Mouse (Mus musculus): ENCODE data around the gene Olfr196. TPM values are rescaled to one million over a fixed set of nuclear protein-coding genes. Genes with fewer than 3 reads are reported as not detected.

The Olfr196 gene
- total RNA-seq, 1 experiment: not detected

DNA sequence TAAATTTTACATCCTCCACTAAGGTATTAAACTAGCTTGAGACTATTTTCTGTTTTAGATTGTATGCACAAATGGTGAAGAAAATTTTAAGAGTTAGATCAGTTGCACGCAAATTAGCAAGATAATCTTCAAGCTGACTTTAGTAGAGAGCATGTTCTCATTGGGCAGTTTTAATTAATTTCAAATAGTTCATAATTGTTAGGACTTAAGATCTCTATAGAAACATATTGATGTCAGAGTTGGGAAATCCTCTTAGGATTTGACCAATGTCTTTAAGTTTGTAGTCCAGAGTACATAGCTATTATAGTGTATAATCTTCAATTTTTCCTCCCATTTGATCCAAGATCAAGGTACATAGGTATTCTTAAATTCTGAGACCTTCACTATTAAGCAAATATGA lies 23.5 kb downstream of the Olfr196 start, which contains the start of gene Olfr195:
Gene Olfr195, plus strand, starts transcription at position 301 of the 400 bp plus-strand sequence.
- Histone ChIP-seq H3K4me3 (ENCODE audit: insufficient read depth in 1 of 2, low read depth in 1 of 2, low read length in 2 of 2, poor library complexity in 1 of 2, severe bottlenecking in 1 of 2) (no peak within 1 kb of the TSS), H3K27ac (ENCODE audit: insufficient read depth, low read depth, low read length, poor library complexity, severe bottlenecking) (no peak within 1 kb of the TSS), H3K9me3 (ENCODE audit: control insufficient read depth, insufficient read depth, low read depth, low read length) (no peaks in the 10 kb centered on the region), H3K9ac (ENCODE audit: insufficient read depth, low read depth, low read length, poor library complexity, severe bottlenecking) (no peak within 1 kb of the TSS), H3K4me1 (ENCODE audit: control insufficient read depth in 2 of 2, insufficient read depth in 2 of 2, low read length in 2 of 2, poor library complexity in 1 of 2) (no peaks in the 10 kb centered on the region), H3K36me3 (ENCODE audit: control insufficient read depth, insufficient read depth, low read length, poor library complexity, severe bottlenecking) (no peaks in the 10 kb centered on the region)
- in situ Hi-C loops (cut with MboI; ENCODE audit: low sequenced_read_pairs in 2 of 2, unreplicated experiment in 2 of 2): no loop called here
- TF ChIP-seq MAFK (IDR thresholded peaks at IDR 0.05; ENCODE audit: insufficient read depth, low read depth, low read length): no peak
- no peak for TF ChIP-seq HCFC1 (IDR thresholded peaks at IDR 0.05; ENCODE audit: borderline replicate concordance, insufficient read depth, low read length)
- no peak for TF ChIP-seq ZC3H11A (IDR thresholded peaks at IDR 0.05; ENCODE audit: borderline replicate concordance, low read depth, low read length)
- TF ChIP-seq CHD2 (IDR thresholded peaks at IDR 0.05; ENCODE audit: low read depth, low read length): no peak
- no peak for TF ChIP-seq ZNF384 (IDR thresholded peaks at IDR 0.05; ENCODE audit: low read depth, low read length)
- no peak for DNase-seq (ENCODE audit: low read depth, low spot score)

GRCm38 (mm10) chr16:59141105-59141504 lies 29.1 kb downstream of the Olfr196 start:
- Histone ChIP-seq H3K4me3 (ENCODE audit: insufficient read depth in 1 of 2, low read depth in 1 of 2, low read length in 2 of 2, poor library complexity in 1 of 2, severe bottlenecking in 1 of 2) (no peak overlapping the region), H3K36me3 (ENCODE audit: control insufficient read depth, insufficient read depth, low read length, poor library complexity, severe bottlenecking) (no peaks in the 10 kb centered on the region), H3K9me3 (ENCODE audit: control insufficient read depth, insufficient read depth, low read depth, low read length) (no peaks in the 10 kb centered on the region), H3K27ac (ENCODE audit: insufficient read depth, low read depth, low read length, poor library complexity, severe bottlenecking) (no peak overlapping the region), H3K4me1 (ENCODE audit: control insufficient read depth in 2 of 2, insufficient read depth in 2 of 2, low read length in 2 of 2, poor library complexity in 1 of 2) (no peaks in the 10 kb centered on the region), H3K9ac (ENCODE audit: insufficient read depth, low read depth, low read length, poor library complexity, severe bottlenecking) (no peak overlapping the region)
- in situ Hi-C loops (cut with MboI; ENCODE audit: low sequenced_read_pairs in 2 of 2, unreplicated experiment in 2 of 2): no loop called here
- TF ChIP-seq ZNF384 (IDR thresholded peaks at IDR 0.05; ENCODE audit: low read depth, low read length) (no peak), ZC3H11A (IDR thresholded peaks at IDR 0.05; ENCODE audit: borderline replicate concordance, low read depth, low read length) (no peak)
- DNase-seq (ENCODE audit: low read depth, low spot score): no peak

DNA sequence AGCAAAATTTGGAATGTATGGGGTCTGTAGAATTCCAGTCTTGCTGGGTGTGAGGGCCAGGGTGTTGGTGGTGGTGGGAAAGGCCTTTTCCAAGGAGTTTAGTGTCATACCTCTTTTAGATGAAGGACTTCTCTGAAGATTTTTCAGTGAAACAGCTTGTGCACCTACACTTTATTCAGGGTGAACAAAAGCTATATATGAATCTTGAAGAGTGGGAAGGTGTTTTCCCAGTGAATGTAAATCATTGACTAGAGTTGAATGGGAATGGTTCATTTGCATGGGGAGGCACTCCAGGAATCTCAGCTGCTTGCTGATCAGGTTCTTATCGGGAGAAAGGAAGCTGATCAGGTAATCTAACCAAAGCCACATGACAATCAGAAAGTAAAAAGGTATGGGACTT lies 39.5 kb downstream of the Olfr196 start:
- Histone ChIP-seq H3K36me3 (ENCODE audit: control insufficient read depth, insufficient read depth, low read length, poor library complexity, severe bottlenecking) (no peaks in the 10 kb centered on the region), H3K9me3 (ENCODE audit: control insufficient read depth, insufficient read depth, low read depth, low read length) (no peaks in the 10 kb centered on the region), H3K27ac (ENCODE audit: insufficient read depth, low read depth, low read length, poor library complexity, severe bottlenecking) (no peak overlapping the region), H3K9ac (ENCODE audit: insufficient read depth, low read depth, low read length, poor library complexity, severe bottlenecking) (no peak overlapping the region), H3K4me3 (ENCODE audit: insufficient read depth in 1 of 2, low read depth in 1 of 2, low read length in 2 of 2, poor library complexity in 1 of 2, severe bottlenecking in 1 of 2) (no peak overlapping the region), H3K4me1 (ENCODE audit: control insufficient read depth in 2 of 2, insufficient read depth in 2 of 2, low read length in 2 of 2, poor library complexity in 1 of 2) (no peaks in the 10 kb centered on the region)
- TF ChIP-seq MAFK (IDR thresholded peaks at IDR 0.05; ENCODE audit: insufficient read depth, low read depth, low read length): no peak
- no peak for TF ChIP-seq ZC3H11A (IDR thresholded peaks at IDR 0.05; ENCODE audit: borderline replicate concordance, low read depth, low read length)
- TF ChIP-seq CHD2 (IDR thresholded peaks at IDR 0.05; ENCODE audit: low read depth, low read length): no peak
- TF ChIP-seq ZNF384 (IDR thresholded peaks at IDR 0.05; ENCODE audit: low read depth, low read length): no peak
- no peak for TF ChIP-seq HCFC1 (IDR thresholded peaks at IDR 0.05; ENCODE audit: borderline replicate concordance, insufficient read depth, low read length)
- no peak for DNase-seq (ENCODE audit: low read depth, low spot score)
- in situ Hi-C loops (cut with MboI; ENCODE audit: low sequenced_read_pairs in 2 of 2, unreplicated experiment in 2 of 2): no loop called here

DNA sequence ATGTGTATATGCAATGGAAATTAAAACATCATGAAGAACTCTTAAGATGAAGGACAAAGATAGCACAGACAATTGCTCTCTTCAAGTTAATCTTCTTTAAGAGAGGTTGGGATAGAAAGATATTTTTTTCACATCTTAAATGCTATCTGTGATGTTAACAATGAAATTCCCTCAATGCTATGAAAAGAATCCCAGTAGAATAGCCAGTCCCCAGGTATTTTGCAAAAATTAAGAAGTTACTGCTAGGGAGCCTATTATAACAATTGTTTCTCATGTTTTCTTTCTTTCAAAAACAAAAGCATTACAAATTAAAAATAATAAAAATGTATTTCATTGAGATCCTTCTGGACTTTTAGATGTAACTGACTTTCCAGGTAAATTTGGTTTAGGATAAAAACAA lies 49.3 kb downstream of the Olfr196 start, which contains the start of gene Olfr194:
Gene Olfr194, minus strand, starts transcription at position 101 of the 400 bp plus-strand sequence.
- no peak for DNase-seq (ENCODE audit: low read depth, low spot score)
- H3K36me3 ChIP-seq (ENCODE audit: control insufficient read depth, insufficient read depth, low read length, poor library complexity, severe bottlenecking): no peaks in the 10 kb centered on the region

More for the DNA sequence above, 49.3 kb downstream of the Olfr196 start, which contains the start of gene Olfr194:
- H3K9me3 ChIP-seq (ENCODE audit: control insufficient read depth, insufficient read depth, low read depth, low read length): no peaks in the 10 kb centered on the region
- in situ Hi-C loops (cut with MboI; ENCODE audit: low sequenced_read_pairs in 2 of 2, unreplicated experiment in 2 of 2): no loop called here
- H3K4me1 ChIP-seq (ENCODE audit: control insufficient read depth in 2 of 2, insufficient read depth in 2 of 2, low read length in 2 of 2, poor library complexity in 1 of 2): no peaks in the 10 kb centered on the region
- no peak within 1 kb of the TSS for H3K27ac ChIP-seq (ENCODE audit: insufficient read depth, low read depth, low read length, poor library complexity, severe bottlenecking)
- no peak for TF ChIP-seq ZC3H11A (IDR thresholded peaks at IDR 0.05; ENCODE audit: borderline replicate concordance, low read depth, low read length)
- TF ChIP-seq HCFC1 (IDR thresholded peaks at IDR 0.05; ENCODE audit: borderline replicate concordance, insufficient read depth, low read length): no peak
- no peak for TF ChIP-seq ZNF384 (IDR thresholded peaks at IDR 0.05; ENCODE audit: low read depth, low read length)
- TF ChIP-seq MAFK (IDR thresholded peaks at IDR 0.05; ENCODE audit: insufficient read depth, low read depth, low read length): no peak
- no peak for TF ChIP-seq CHD2 (IDR thresholded peaks at IDR 0.05; ENCODE audit: low read depth, low read length)
- no peak within 1 kb of the TSS for H3K4me3 ChIP-seq (ENCODE audit: insufficient read depth in 1 of 2, low read depth in 1 of 2, low read length in 2 of 2, poor library complexity in 1 of 2, severe bottlenecking in 1 of 2)
- no peak within 1 kb of the TSS for H3K9ac ChIP-seq (ENCODE audit: insufficient read depth, low read depth, low read length, poor library complexity, severe bottlenecking)

Other genes starting within 250 kb of the Olfr196 start
- gene Olfr181, start 241.7 kb downstream of the Olfr196 start, total RNA-seq (2012; rRNA removed): not detected in 2 replicates
- gene Olfr180, start 241.1 kb downstream of the Olfr196 start, total RNA-seq (2012; rRNA removed): not detected in 2 replicates
- gene Olfr183, start 175.1 kb downstream of the Olfr196 start, total RNA-seq (2012; rRNA removed): not detected in 2 replicates
- not detected in 2 replicates for gene Olfr186, start 140.2 kb downstream of the Olfr196 start, total RNA-seq (2012; rRNA removed)
- not detected in 2 replicates for gene Olfr187, start 130.7 kb downstream of the Olfr196 start, total RNA-seq (2012; rRNA removed)
- gene Olfr190, start 92.4 kb downstream of the Olfr196 start, total RNA-seq (2012; rRNA removed): not detected in 2 replicates
- not detected in 2 replicates for gene Olfr191, start 80.6 kb downstream of the Olfr196 start, total RNA-seq (2012; rRNA removed)
- gene Olfr193, start 58.6 kb downstream of the Olfr196 start, total RNA-seq (2012; rRNA removed): not detected in 2 replicates
- not detected in 2 replicates for gene Olfr194, start 49.4 kb downstream of the Olfr196 start, total RNA-seq (2012; rRNA removed)
- not detected in 2 replicates for gene Olfr195, start 23.4 kb downstream of the Olfr196 start, total RNA-seq (2012; rRNA removed)
- gene Olfr198, start 33.1 kb upstream of the Olfr196 start, total RNA-seq (2012; rRNA removed): not detected in 2 replicates
- gene Olfr199, start 49.3 kb upstream of the Olfr196 start, total RNA-seq (2012; rRNA removed): not detected in 2 replicates
- not detected in 2 replicates for gene Olfr201, start 102.2 kb upstream of the Olfr196 start, total RNA-seq (2012; rRNA removed)
- not detected in 2 replicates for gene Olfr202, start 116.3 kb upstream of the Olfr196 start, total RNA-seq (2012; rRNA removed)
- gene Olfr203, start 128.4 kb upstream of the Olfr196 start, total RNA-seq (2012; rRNA removed): not detected in 2 replicates
- not detected in 2 replicates for gene Olfr204, start 147.8 kb upstream of the Olfr196 start, total RNA-seq (2012; rRNA removed)
- not detected in 2 replicates for gene Olfr205, start 160.7 kb upstream of the Olfr196 start, total RNA-seq (2012; rRNA removed)
- gene Olfr206, start 178.8 kb upstream of the Olfr196 start, total RNA-seq (2012; rRNA removed): not detected in 2 replicates
- gene Olfr209, start 193.5 kb upstream of the Olfr196 start, total RNA-seq (2012; rRNA removed): not detected in 2 replicates
- 0.04 TPM in 1 of 2 replicates, not detected in the other for gene Gabrr3, start 236.9 kb upstream of the Olfr196 start, total RNA-seq (2012; rRNA removed)

All from ES-E14 (cell line).